Mouse (Mus musculus): ENCODE results near the gene C130050O18Rik. TPM values are rescaled to one million over a fixed set of nuclear protein-coding genes. Genes with fewer than 3 reads are reported as not detected.

Gene C130050O18Rik
- not detected for polyA plus RNA-seq (2017; shearing (Covaris generic))

DNA sequence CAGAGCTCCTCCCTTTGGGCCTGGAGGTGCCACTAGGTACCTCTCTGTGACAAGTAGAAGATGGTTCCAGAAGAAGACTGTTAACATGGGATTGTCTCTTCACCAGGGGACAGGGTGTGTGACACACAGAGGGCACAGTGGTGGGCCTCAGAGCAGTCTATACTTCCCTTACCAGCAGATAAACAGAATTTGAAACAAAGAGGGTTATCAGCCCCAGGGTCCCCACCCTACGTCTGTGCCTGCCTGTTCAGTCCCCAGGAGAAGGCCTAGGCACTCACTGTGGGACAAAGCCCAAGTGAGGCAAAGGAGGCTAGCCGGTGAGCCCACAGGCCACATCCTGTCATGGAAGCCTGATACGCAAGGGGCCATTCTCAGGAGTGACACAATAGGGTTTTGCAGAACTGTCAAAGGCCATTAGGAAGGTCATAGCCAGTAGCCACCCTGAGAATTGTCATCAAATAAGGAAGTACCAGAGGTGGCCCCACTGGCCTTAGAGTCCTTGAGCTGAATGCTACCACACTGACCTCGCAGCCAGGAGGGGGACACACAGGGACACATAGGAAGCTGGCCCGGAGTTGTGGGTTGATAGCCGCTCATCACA is at the start of gene C130050O18Rik:
TSS of gene C130050O18Rik (plus strand) at position 480 of the 601 bp plus-strand sequence.

DNA sequence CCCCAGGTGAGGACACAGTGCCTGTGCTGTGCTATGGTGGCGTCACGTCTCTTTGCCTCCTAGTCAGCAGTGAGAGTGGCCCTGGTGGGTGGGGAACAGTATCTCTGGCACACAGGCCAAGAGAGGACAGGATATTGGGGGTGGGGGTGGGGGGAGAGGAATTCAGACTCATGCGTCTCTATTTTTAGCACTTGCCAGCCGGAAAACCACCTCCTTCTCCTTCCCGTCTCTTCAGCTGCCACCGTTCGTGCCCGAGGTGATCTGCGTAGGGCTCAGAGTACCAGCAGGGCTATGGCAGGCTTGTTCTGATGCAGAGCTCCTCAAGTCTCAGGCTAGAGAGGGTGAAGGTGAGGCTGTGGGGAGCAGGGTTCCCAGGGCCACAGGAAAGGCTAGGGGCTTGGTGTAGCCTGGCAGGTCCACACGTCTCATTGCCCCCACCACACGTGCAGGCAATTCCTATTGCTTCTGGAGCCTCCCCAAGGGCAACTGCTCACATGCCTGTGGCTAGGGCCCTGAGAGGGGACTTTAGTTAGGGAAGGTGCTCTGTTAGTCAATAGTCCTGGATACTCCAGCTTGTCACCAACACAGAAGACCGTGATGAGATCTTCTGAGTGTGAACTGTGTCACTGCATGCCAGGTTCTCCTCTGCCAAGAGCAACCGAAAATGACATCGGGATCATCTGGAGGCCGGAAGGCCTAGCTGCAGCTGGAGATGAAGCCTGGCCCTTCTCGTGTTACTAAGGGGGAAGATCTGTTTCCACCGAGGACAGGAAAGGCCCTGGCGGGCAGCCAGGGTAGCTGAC is 27.4 kb upstream of the C130050O18Rik start, which contains the start of gene Gpr146:
TSS of gene Gpr146 (plus strand) at position 230 of the 803 bp plus-strand sequence.

DNA sequence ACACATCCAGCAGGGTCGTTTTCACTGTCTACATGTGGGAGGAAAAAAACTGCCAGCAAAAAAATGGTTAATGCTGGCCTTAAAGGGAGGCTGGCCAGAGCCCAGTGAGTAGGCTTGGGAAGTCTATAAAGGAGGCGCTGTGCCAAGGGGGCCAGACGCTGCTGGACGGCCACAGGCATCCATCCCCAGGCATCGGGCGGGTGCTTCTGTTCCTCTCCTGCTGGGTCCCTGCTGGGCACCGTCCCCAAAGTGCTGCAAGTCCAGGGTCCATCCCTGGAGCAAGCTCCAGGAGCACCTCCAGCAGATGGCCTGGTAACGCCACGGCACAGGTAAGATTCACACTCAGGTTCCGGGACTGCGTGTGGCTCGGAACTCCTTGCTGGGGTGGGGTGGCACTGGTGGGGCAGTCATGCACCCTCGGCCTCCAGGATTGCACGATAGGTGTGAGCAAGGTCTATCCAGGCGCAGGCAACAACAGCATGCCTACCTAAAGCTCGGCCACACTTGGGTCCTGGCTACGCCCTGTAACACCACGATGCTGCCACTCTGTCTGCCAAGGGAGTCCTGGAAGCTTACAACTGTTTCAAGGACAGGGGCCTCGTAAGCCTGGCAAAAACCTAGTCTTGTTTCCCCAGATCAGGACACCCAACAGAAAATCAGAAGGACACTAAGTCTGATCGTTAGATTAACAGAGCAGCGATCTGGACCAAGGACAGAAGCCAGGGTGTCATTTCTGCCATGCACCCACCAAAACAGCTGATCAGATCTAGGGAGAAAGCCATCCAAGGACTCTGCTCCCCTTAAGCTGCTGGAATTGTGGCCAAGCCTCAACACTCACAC is 18.2 kb downstream of the C130050O18Rik start, which contains the start of gene Gper1:
TSS of gene Gper1 (plus strand) at position 126 of the 840 bp plus-strand sequence.

DNA sequence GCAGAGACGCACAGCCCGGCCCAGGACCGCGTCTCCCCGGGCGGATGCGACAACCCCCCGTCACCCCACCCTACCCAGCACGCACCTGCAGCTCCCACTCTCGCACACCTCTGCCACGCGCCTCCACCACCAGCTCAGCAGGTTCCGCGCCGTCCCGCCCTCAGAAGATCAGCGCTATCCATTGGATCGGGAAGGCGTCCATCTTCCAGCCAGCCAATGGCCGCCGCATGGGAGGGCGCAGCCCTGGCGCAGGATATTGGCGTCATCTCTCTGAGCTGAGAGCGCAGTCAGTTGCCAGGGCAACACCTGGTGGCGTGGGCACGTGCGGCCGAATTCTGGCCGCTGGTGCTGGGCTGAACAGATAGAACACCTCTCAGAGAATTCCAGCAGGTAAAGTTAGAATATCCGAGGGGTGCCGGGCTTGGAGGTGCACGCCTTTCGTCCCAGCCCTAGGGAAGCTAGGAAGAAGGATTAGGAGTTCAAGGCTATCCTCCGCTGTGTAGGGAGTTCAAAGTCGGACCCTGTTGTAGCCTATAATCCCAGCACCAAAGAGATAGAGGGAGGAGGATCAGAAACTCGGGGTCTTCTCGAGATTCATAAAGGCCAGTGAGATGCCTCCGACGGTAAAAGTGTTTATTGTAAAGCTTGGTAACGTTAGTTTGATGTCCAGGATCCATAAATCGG is 55.4 kb downstream of the C130050O18Rik start, which contains the start of gene 3110082I17Rik:
TSS of gene 3110082I17Rik (minus strand) at position 144 of the 684 bp plus-strand sequence.

Other genes with a start within 250 kb of the C130050O18Rik start
- gene Sun1, start 204.6 kb upstream of the C130050O18Rik start, polyA plus RNA-seq (2017; shearing (Covaris generic)), result 37.5 TPM
- gene Get4, start 153.0 kb upstream of the C130050O18Rik start, polyA plus RNA-seq (2017; shearing (Covaris generic)), result 85.9 TPM
- gene Adap1, start 79.7 kb upstream of the C130050O18Rik start, polyA plus RNA-seq (2017; shearing (Covaris generic)), result 23.8 TPM
- 20.3 TPM for gene Cox19, start 53.9 kb upstream of the C130050O18Rik start, polyA plus RNA-seq (2017; shearing (Covaris generic))
- not detected for gene Cyp2w1, start 52.7 kb upstream of the C130050O18Rik start, polyA plus RNA-seq (2017; shearing (Covaris generic))
- 21.2 TPM for gene Gpr146, start 27.6 kb upstream of the C130050O18Rik start, polyA plus RNA-seq (2017; shearing (Covaris generic))
- gene Gper1, start 17.9 kb downstream of the C130050O18Rik start, polyA plus RNA-seq (2017; shearing (Covaris generic)), result not detected
- 1.9 TPM for gene 3110082I17Rik, start 55.2 kb downstream of the C130050O18Rik start, polyA plus RNA-seq (2017; shearing (Covaris generic))
- 47.9 TPM for gene Zfand2a, start 79.3 kb downstream of the C130050O18Rik start, polyA plus RNA-seq (2017; shearing (Covaris generic))
- 0.68 TPM for gene Uncx, start 138.2 kb downstream of the C130050O18Rik start, polyA plus RNA-seq (2017; shearing (Covaris generic))